Mouse (Mus musculus) ES-E14 (cell line): ENCODE measurements at regions not wholly inside any gene's neighbourhood (a gene's known extent, or its start where the extent isn't known, plus 50 kb on each side); places are given as distances from the start of the nearest gene placed in this dataset.

Experiments
- DNase-seq: peaks from one replicate; pipeline ENCODE4 v3.0.0-alpha.2; 2013; ENCODE audit warnings: low read depth, low spot score
- H3K27ac ChIP-seq: 2 replicates; pipeline ENCODE4 v1.5.1; 2012; ENCODE audit warnings: low read depth, mild to moderate bottlenecking, low read length, moderate library complexity, mixed read lengths; ENCODE audit not compliant: poor library complexity, insufficient read depth, severe bottlenecking
- H3K36me3 ChIP-seq: 2 replicates; pipeline ENCODE4 v1.6.1; 2012; ENCODE audit warnings: mild to moderate bottlenecking, low read length, moderate library complexity, mixed read lengths; ENCODE audit not compliant: control insufficient read depth, poor library complexity, insufficient read depth, severe bottlenecking
- H3K4me1 ChIP-seq, 2 experiments: fragments of 150-350 bp in 1 of 2; sonication (generic) in 1 of 2; 2 replicates each; pipeline ENCODE4 v1.6.1; 2012; ENCODE audit warnings: low read length in 2 of 2, mild to moderate bottlenecking in 1 of 2, mixed read lengths in 1 of 2; ENCODE audit not compliant: control insufficient read depth in 2 of 2, insufficient read depth in 2 of 2, poor library complexity in 1 of 2
- H3K4me3 ChIP-seq, 2 experiments: fragments of 150-350 bp in 1 of 2; sonication (generic) in 1 of 2; 2 replicates each; pipeline ENCODE4 v1.5.1; 2012; ENCODE audit warnings: low read length in 2 of 2, low read depth in 1 of 2, mild to moderate bottlenecking in 1 of 2, mixed read lengths in 1 of 2; ENCODE audit not compliant: insufficient read depth in 1 of 2, poor library complexity in 1 of 2, severe bottlenecking in 1 of 2
- H3K9ac ChIP-seq: 2 replicates; pipeline ENCODE4 v1.6.1; 2012; ENCODE audit warnings: low read depth, mild to moderate bottlenecking, low read length, mixed read lengths; ENCODE audit not compliant: poor library complexity, insufficient read depth, severe bottlenecking
- H3K9me3 ChIP-seq: fragments of 150-350 bp; sonication (generic); 2 replicates; pipeline ENCODE4 v1.6.1; 2012; ENCODE audit warnings: low read depth, mild to moderate bottlenecking, low read length; ENCODE audit not compliant: control insufficient read depth, insufficient read depth
- CHD2 ChIP-seq: IDR thresholded peaks from 2 replicates; pipeline ENCODE4 v1.6.1; 2014; ENCODE audit warnings: mild to moderate bottlenecking, low read depth, low read length, inconsistent platforms
- HCFC1 ChIP-seq: IDR thresholded peaks from 2 replicates; pipeline ENCODE4 v1.6.1; 2012; ENCODE audit warnings: low read length, inconsistent platforms, borderline replicate concordance; ENCODE audit not compliant: insufficient read depth
- MAFK ChIP-seq: IDR thresholded peaks from 2 replicates; pipeline ENCODE4 v1.6.1; 2014; ENCODE audit warnings: mild to moderate bottlenecking, low read depth, low read length, inconsistent platforms; ENCODE audit not compliant: insufficient read depth
- ZC3H11A ChIP-seq: IDR thresholded peaks from 2 replicates; pipeline ENCODE4 v1.6.1; 2012; ENCODE audit warnings: low read depth, mild to moderate bottlenecking, inconsistent platforms, low read length, borderline replicate concordance
- ZNF384 ChIP-seq: IDR thresholded peaks from 2 replicates; pipeline ENCODE4 v1.6.1; 2012; ENCODE audit warnings: low read depth, low read length, inconsistent platforms
- in situ Hi-C, 2 experiments: fragments of 600-800 bp; cut with MboI; formaldehyde crosslinking; loops; one replicate each; pipeline ENCODE4 v1.15.1; 2025; ENCODE audit warnings: low sequenced_read_pairs in 2 of 2, inconsistent platforms in 1 of 2; ENCODE audit not compliant: unreplicated experiment in 2 of 2

GRCm38 (mm10) chr4:84037535-84037934 is 512.2 kb downstream of the Ccdc171 start:
- Histone ChIP-seq H3K36me3 (no peaks in the 10 kb centered on the region), H3K9ac (no peak overlapping the region), H3K4me1 (no peaks in the 10 kb centered on the region), H3K27ac (no peak overlapping the region), H3K9me3 (no peaks in the 10 kb centered on the region), H3K4me3 (no peak overlapping the region)
- DNase-seq, result no peak
- TF ChIP-seq ZC3H11A (no peak), ZNF384 (no peak), CHD2 (no peak), MAFK (no peak), HCFC1 (no peak)
- in situ Hi-C loops, result no loop called here

- Histone ChIP-seq H3K4me1 (no peaks in the 10 kb centered on the region), H3K4me3 (no peak overlapping the region), H3K36me3 (no peaks in the 10 kb centered on the region), H3K9ac (no peak overlapping the region), H3K9me3 (no peaks in the 10 kb centered on the region), H3K27ac (no peak overlapping the region)
- in situ Hi-C loops, result no loop called here
- DNase-seq, result no peak
- no peak for TF ChIP-seq ZNF384
- no peak for TF ChIP-seq CHD2
- no peak for TF ChIP-seq MAFK
- TF ChIP-seq ZC3H11A, result no peak
- TF ChIP-seq HCFC1, result no peak
Observed at GRCm38 (mm10) chr4:84050243-84050642, 524.9 kb downstream of the Ccdc171 start.

GRCm38 (mm10) chr4:84056863-84057502 is 531.6 kb downstream of the Ccdc171 start:
- in situ Hi-C loops, result no loop called here
- H3K9me3 ChIP-seq, result no peaks in the 10 kb centered on the region
- H3K36me3 ChIP-seq, result no peaks in the 10 kb centered on the region
- TF ChIP-seq MAFK (no peak), CHD2 (no peak), HCFC1 (no peak), ZNF384 (no peak), ZC3H11A (no peak)
- no peaks in the 10 kb centered on the region for H3K4me1 ChIP-seq
- no peak for DNase-seq
- no peak overlapping the region for H3K27ac ChIP-seq
- no peak overlapping the region for H3K4me3 ChIP-seq
- H3K9ac ChIP-seq, result no peak overlapping the region

GRCm38 (mm10) chr4:84060187-84060586 is 534.8 kb downstream of the Ccdc171 start:
- Histone ChIP-seq H3K9me3 (no peaks in the 10 kb centered on the region), H3K27ac (no peak overlapping the region), H3K4me3 (no peak overlapping the region), H3K4me1 (no peaks in the 10 kb centered on the region), H3K9ac (no peak overlapping the region), H3K36me3 (no peaks in the 10 kb centered on the region)
- no peak for DNase-seq
- in situ Hi-C loops, result no loop called here
- TF ChIP-seq ZNF384 (no peak), CHD2 (no peak), ZC3H11A (no peak), MAFK (no peak)

- H3K36me3 ChIP-seq, result no peaks in the 10 kb centered on the region
- in situ Hi-C loops, result no loop called here
- H3K9me3 ChIP-seq, result no peaks in the 10 kb centered on the region
- TF ChIP-seq ZNF384, result no peak
- no peaks in the 10 kb centered on the region for H3K4me1 ChIP-seq
- no peak overlapping the region for H3K27ac ChIP-seq
- DNase-seq, result no peak
- H3K4me3 ChIP-seq, result no peak overlapping the region
- H3K9ac ChIP-seq, result no peak overlapping the region
Observed at GRCm38 (mm10) chr4:84063755-84064154, 538.4 kb downstream of the Ccdc171 start.
